Mouse (Mus musculus): ENCODE results near the gene Myh7b.
"Not testable (repeated sequence)": the region's sequence is repeated elsewhere in the genome, so short reads cannot be mapped to it uniquely, and the experiment has no call there.

Gene Myh7b

GRCm38 (mm10) chr2:155604560-155605235 lies 6.3 kb upstream of the Myh7b start:
- no peak for DNase-seq (ENCODE audit: low spot score)

GRCm38 (mm10) chr2:155605236-155605589 lies 5.8 kb upstream of the Myh7b start:
- not testable (repeated sequence) for DNase-seq (ENCODE audit: low spot score)

- no peak for DNase-seq (ENCODE audit: low spot score)
Measured at GRCm38 (mm10) chr2:155606360-155606759, 4.7 kb upstream of the Myh7b start.

GRCm38 (mm10) chr2:155611834-155612550 lies 980 bp downstream of the Myh7b start:
- DNase-seq (ENCODE audit: low spot score): no peak

- peak; percentile 81 for DNase-seq (ENCODE audit: low spot score)
Measured at GRCm38 (mm10) chr2:155613326-155613755, 2.3 kb downstream of the Myh7b start.

DNA sequence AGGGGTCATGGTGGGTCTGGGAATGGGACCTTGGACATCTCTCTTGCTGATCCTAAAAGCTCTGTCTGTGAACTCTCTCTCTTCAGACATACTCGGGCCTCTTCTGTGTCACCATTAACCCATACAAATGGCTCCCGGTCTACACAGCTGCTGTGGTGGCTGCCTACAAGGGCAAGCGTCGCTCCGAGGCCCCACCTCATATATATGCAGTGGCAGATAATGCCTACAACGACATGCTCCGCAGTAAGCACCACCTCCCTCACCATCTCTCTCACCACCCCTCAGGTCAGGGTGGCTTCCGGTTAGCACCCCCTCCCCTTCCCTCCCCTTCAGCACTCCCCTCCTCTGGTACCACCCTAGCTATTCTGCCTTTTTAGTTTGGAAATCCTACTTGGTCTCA lies 2.9 kb downstream of the Myh7b start:
- DNase-seq (ENCODE audit: low spot score): no peak

DNA sequence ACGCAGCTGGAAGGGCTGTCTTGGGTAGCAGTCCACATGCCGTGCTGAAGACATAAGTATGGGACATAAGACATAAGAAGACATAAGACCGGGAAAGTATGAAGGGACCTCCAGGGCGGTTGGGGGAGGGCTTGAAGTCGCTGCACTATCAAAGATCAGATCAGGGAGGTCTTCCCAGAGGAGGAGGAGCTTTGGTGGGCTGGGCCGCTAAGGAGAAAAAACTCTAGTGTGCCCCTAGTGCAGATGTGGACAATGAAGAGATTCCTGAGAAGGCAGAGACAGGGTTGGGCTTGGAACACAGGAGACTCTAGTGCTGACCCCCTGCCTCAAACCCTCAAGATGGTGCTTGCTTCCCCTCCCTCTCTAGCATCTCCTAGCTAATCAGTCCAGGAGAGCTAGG lies 6.0 kb downstream of the Myh7b start:
- no peak for DNase-seq (ENCODE audit: low spot score)

DNA sequence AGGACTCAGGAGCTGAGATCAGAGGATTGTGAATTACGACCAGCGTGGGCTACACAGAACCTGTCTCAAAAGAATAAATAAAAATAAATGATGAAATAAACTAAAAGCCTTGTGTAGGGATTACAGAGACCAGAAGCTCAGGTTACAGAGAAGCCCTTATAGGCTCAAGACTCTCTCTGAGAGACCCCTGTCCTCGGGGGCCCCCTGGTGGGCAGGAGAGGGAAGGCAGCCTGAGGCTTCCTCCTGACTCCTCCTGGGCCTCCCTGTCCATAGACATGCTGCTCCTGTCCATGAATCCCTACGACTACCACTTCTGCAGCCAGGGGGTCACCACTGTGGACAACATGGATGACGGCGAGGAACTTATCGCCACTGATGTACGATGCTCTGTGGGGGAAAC lies 8.8 kb downstream of the Myh7b start:
- DNase-seq (ENCODE audit: low spot score): peak; percentile 95

DNA sequence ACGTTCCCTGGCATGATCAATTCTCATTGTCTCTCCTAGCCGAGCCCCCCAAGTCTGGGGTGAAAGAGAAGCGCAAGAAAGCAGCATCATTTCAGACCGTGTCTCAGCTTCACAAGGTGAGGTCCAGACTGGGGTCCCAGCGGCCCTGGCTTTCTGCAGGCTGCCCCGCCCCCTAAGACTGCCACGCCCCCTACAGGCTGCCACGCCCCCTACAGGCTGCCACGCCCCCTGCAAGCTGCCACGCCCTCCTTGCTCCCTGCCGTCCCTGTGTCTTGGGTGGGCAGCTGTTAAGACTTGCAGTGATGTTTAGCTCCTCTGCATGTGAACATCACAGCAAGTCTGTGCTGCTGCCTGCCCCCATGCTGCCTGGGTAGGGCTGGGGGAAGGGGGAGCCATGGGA lies 11.6 kb downstream of the Myh7b start:
- peak; percentile 57 for DNase-seq (ENCODE audit: low spot score)

DNA sequence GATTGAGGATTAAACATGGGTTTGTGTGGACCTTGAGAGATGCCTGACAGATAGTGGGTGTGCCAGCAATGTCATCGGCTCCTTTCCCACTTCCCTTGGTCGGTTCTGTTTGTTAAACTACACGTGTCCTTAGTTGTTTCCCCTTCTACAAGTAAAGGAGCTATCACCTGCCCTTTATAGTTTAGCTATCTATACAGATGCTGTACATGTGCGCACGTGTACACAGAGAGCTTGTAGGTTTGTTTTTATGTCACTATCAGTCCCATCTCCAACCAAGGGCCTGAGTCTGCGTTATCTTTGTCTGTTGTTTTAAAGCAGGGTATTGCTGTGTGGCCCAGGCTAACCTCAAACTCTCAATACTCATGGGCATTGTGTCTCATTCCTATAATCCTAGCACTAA lies 13.0 kb downstream of the Myh7b start:
- no peak for DNase-seq (ENCODE audit: low spot score)

GRCm38 (mm10) chr2:155624730-155625129 lies 13.7 kb downstream of the Myh7b start:
- no peak for DNase-seq (ENCODE audit: low spot score)

DNA sequence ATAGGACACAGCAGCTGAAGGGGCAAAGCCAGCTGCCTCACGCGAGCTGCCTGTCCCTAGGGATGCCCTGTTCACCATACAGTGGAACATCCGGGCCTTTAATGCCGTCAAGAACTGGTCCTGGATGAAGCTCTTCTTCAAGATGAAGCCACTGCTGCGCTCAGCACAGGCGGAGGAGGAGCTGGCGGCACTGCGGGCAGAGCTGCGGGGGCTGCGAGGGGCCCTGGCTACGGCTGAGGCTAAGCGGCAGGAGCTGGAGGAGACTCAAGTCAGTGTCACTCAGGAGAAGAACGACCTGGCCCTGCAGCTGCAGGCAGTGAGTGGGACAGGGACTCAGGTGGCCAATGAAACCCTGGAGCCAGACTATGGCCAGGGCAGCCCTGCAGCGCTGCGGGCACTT lies 15.3 kb downstream of the Myh7b start:
- no peak for DNase-seq (ENCODE audit: low spot score)

- peak; percentile 89 for DNase-seq (ENCODE audit: low spot score)
Measured at GRCm38 (mm10) chr2:155627030-155627738, 16.2 kb downstream of the Myh7b start.

DNA sequence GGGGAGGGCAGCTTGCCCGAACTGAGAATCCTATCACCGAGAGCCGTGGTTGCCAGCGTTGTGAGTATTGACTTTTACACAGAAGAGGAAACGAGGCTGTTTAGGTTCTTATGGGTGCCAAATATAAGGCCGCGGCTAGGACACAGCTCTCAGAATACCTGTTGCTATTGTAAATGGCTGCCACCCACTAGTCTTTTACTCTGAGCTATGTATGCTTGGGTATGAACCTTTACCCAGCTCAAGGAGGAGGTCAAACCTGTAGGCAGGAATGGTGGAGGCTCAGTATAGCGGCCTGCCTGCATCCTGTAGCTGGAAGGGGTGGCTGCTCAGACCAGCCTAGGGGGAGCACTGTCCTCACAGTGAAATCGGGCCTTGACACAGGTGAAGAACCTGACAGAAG lies 17.1 kb downstream of the Myh7b start:
- DNase-seq (ENCODE audit: low spot score): no peak

DNA sequence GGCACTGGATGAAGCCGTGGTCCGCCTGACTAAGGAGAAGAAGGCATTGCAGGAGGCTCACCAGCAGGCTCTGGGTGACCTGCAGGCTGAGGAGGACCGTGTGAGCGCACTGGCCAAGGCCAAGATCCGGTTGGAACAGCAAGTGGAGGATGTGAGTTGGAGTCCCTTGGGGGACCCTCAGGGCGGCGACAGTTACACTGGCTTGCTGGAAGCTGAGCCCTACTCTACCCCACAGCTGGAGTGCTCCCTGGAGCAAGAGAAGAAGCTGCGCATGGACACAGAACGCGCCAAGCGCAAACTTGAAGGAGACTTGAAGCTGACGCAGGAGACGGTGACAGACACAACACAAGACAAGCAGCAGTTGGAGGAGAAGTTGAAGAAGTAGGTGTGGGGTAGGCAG lies 17.5 kb downstream of the Myh7b start:
- no peak for DNase-seq (ENCODE audit: low spot score)

DNA sequence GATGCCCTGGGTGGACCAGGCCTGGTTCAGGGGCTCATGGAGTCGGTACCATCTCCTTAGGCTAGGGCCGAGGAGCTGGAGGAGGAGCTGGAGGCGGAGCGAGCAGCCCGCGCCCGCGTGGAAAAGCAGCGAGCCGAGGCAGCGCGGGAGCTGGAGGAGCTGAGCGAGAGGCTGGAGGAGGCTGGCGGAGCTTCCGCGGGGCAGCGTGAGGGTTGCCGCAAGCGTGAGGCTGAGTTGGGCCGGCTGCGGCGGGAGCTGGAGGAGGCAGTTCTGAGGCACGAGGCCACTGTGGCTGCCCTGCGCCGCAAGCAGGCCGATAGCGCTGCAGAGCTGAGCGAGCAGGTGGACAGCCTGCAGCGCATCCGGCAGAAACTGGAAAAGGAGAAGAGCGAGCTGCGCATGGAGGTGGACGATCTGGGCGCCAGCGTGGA lies 18.2 kb downstream of the Myh7b start:
- DNase-seq (ENCODE audit: low spot score): peak; percentile 71

DNA sequence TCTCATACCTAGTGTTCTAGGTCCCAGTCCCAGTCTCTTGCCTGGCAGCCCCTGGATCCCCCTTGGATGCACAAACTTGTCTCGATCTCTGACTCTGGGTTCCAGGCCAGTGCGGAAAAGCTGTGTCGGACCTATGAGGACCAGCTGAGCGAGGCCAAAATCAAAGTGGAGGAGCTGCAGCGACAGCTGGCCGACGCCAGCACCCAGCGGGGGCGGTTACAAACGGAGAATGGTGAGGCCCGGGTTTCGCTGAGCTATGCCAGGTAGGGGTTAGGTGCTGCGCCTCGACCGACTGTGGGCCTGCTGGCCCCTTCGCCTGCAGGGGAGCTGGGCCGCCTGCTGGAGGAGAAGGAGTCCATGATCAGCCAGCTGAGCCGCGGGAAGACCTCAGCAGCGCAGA lies 19.1 kb downstream of the Myh7b start:
- DNase-seq (ENCODE audit: low spot score): no peak

- DNase-seq (ENCODE audit: low spot score): peak; percentile 71
Measured at GRCm38 (mm10) chr2:155630590-155631416, 19.8 kb downstream of the Myh7b start.

DNA sequence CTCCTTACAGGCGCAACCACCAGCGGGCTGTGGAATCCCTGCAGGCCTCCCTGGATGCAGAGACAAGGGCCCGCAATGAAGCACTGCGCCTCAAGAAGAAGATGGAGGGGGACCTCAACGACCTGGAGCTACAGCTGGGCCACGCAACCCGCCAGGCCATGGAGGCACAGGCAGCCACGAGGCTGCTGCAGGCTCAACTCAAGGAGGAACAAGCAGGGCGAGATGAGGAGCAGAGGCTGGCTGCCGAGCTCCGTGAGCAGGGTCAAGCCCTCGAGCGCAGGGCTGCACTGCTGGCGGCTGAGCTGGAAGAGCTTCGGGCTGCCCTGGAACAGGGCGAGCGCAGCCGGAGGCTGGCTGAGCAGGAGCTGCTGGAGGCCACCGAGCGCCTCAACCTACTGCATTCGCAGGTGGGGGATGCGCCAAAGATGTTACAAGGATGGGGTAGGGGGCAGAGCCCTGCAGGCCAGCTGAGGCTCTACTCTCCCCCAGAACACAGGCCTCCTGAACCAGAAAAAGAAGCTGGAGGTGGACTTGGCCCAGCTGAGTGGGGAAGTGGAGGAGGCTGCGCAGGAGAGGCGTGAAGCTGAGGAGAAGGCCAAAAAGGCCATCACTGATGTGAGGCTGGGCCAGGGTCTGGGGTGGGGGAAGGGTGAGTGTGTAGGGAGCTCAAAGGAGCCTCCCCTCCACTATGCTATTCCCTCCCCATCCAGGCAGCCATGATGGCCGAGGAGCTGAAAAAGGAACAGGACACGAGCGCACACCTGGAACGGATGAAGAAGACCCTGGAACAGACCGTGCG lies 21.3 kb downstream of the Myh7b start:
- DNase-seq (ENCODE audit: low spot score): no peak

DNA sequence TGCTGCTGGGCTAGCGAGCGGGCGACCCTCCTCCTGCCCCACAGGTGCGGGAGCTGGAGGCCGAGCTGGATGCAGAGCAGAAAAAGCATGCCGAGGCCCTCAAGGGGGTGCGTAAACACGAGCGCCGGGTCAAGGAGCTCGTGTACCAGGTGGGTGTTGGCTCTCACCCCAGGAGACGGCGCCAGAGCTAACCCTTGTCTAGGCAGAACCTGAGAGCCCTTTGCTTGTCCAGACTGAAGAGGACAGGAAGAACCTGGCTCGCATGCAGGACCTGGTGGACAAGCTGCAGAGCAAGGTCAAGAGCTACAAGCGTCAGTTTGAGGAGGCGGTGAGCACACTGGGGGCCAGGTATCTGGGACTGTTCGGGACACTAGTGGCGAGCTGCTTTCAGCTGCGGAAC lies 22.1 kb downstream of the Myh7b start:
- no peak for DNase-seq (ENCODE audit: low spot score)

- no peak for DNase-seq (ENCODE audit: low spot score)
Measured at GRCm38 (mm10) chr2:155633731-155634130, 22.7 kb downstream of the Myh7b start.
